Mouse (Mus musculus): ENCODE results near the gene Zfp36. TPM values are rescaled to one million over a fixed set of nuclear protein-coding genes. Genes with fewer than 3 reads are reported as not detected.
A peak's percentile ranks its signal among the peaks of the same experiment; 100 is the strongest.

The Zfp36 gene
- polyA plus RNA-seq, 1 experiment from 2014 or later: 61.5 TPM

- peaks cover 32% of the 10 kb centered on the region for H3K36me3 ChIP-seq (ENCODE audit: control insufficient read depth, insufficient read depth)
- no peaks in the 10 kb centered on the region for H3K4me1 ChIP-seq (replicated peaks; ENCODE audit: control insufficient read depth, insufficient read depth, low read length)
- TF ChIP-seq CTCF (IDR thresholded peaks at IDR 0.05; ENCODE audit: low read depth): peak; percentile 83
- H3K4me2 ChIP-seq (replicated peaks; ENCODE audit: low read depth): peak overlapping the region; percentile 40
- H3K9me3 ChIP-seq (ENCODE audit: control insufficient read depth): no peaks in the 10 kb centered on the region
- H3K9ac ChIP-seq (ENCODE audit: low read depth, low read length): no peak overlapping the region
- H3K4me3 ChIP-seq (ENCODE audit: low read depth, low read length): peak overlapping the region; percentile 76
- peak overlapping the region; percentile 89 for H3K27ac ChIP-seq (ENCODE audit: low read depth, low read length)
- 1% methylated on average over 9 of the region's 9 CpGs for WGBS
- peak; percentile 12 for ATAC-seq
- H3K27me3 ChIP-seq (replicated peaks; ENCODE audit: control insufficient read depth, insufficient read depth, low read length): no peaks in the 10 kb centered on the region
These were observed 6.9 kb downstream of the Zfp36 start for GRCm38 (mm10) chr7:28373131-28373581.

DNA sequence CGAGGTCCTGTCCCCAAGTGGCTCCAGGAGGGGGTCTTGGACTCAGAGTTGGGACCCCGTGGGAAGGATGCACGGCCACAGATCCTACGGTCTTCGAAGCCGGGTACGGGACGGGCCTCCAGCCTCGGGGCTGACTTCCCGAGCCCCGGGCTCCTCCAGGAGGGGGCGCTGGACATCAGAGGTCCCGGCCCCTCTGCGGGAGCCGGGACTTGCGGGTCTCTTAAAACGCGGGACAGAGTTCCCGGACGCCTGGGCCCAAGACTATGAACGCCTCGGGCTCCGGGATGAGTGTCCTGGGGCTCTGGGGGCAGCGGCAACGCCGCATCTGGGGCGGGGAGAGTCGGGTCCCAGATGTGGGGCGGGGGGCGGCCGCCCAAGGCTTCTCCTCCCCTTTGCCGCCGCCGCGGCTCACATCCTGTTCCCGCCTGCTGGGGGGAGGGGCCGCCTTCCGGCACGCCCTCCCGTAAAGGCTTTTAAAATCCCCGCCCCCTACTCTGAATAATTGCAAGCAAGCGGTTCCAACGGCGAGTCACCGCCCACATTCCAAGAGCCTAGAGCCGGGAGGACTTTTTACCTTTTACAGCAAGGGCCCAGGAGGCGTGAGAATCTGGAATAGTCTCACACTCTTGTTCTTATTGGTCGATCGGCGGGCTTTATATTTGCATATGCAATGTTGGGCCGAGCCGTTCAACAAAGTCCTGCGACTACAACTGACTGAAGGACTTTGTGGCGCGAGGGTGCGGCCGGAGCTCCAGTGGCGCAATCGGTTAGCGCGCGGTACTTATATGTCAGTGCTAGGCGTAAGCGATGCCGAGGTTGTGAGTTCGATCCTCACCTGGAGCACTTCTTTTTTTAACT is 7.6 kb downstream of the Zfp36 start, which contains the start of gene Plekhg2:
Plekhg2 (minus strand) TSS at position 349 of the 858 bp plus-strand sequence.
- H3K36me3 ChIP-seq (ENCODE audit: control insufficient read depth, insufficient read depth): peaks cover 32% of the 10 kb centered on the region
- H3K4me2 ChIP-seq (replicated peaks; ENCODE audit: low read depth): peak within 1 kb of the TSS; percentile 96
- peak within 1 kb of the TSS; percentile 76 for H3K4me3 ChIP-seq (ENCODE audit: low read depth, low read length)
- no peaks in the 10 kb centered on the region for H3K27me3 ChIP-seq (replicated peaks; ENCODE audit: control insufficient read depth, insufficient read depth, low read length)
- no peaks in the 10 kb centered on the region for H3K4me1 ChIP-seq (replicated peaks; ENCODE audit: control insufficient read depth, insufficient read depth, low read length)
- peak within 1 kb of the TSS; percentile 87 for H3K9ac ChIP-seq (ENCODE audit: low read depth, low read length)
- ATAC-seq: peak; percentile 82
- peak; percentile 75 for TF ChIP-seq CTCF (IDR thresholded peaks at IDR 0.05; ENCODE audit: low read depth)
- peak within 1 kb of the TSS; percentile 89 for H3K27ac ChIP-seq (ENCODE audit: low read depth, low read length)
- H3K9me3 ChIP-seq (ENCODE audit: control insufficient read depth): no peaks in the 10 kb centered on the region
- WGBS: under 1% methylated on average over 57 of the region's 66 CpGs

DNA sequence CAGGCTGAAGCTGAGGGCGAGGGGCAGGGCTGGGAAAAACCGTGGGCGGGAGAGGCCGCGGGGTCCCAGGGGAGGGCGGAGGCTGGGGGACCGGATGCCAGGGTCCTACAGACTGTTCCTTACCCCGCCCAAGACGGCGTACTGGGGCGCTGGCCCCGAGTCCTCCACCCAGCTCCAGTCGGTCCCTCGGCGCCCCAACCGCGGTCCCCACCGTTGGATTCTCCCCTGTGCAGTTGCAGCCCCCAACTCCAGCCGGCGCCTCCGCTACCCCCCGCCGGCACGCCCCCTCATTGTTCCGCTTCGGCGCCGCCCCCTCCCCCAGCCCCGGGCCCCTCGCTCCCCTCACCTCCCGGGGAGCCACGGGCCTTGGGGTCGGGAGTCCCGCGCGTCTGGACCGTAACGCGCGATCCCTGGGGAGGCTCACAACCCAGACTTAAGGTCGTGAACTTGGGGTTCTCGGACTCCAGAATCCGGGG is 8.5 kb downstream of the Zfp36 start:
- under 1% methylated on average over 41 of the region's 43 CpGs for WGBS
- Histone ChIP-seq H3K36me3 (ENCODE audit: control insufficient read depth, insufficient read depth) (peaks cover 36% of the 10 kb centered on the region), H3K9me3 (ENCODE audit: control insufficient read depth) (no peaks in the 10 kb centered on the region), H3K9ac (ENCODE audit: low read depth, low read length) (peak overlapping the region; percentile 87), H3K27me3 (replicated peaks; ENCODE audit: control insufficient read depth, insufficient read depth, low read length) (no peaks in the 10 kb centered on the region), H3K4me2 (replicated peaks; ENCODE audit: low read depth) (peak overlapping the region; percentile 96), H3K4me3 (ENCODE audit: low read depth, low read length) (peak overlapping the region; percentile 76), H3K27ac (ENCODE audit: low read depth, low read length) (peak overlapping the region; percentile 89), H3K4me1 (replicated peaks; ENCODE audit: control insufficient read depth, insufficient read depth, low read length) (no peaks in the 10 kb centered on the region)
- TF ChIP-seq CTCF (IDR thresholded peaks at IDR 0.05; ENCODE audit: low read depth): no peak
- no peak for ATAC-seq

GRCm38 (mm10) chr7:28370977-28371513 is 9.0 kb downstream of the Zfp36 start:
- Histone ChIP-seq H3K27me3 (replicated peaks; ENCODE audit: control insufficient read depth, insufficient read depth, low read length) (no peaks in the 10 kb centered on the region), H3K36me3 (ENCODE audit: control insufficient read depth, insufficient read depth) (peaks cover 41% of the 10 kb centered on the region), H3K4me1 (replicated peaks; ENCODE audit: control insufficient read depth, insufficient read depth, low read length) (no peaks in the 10 kb centered on the region), H3K4me3 (ENCODE audit: low read depth, low read length) (peak overlapping the region; percentile 76), H3K9ac (ENCODE audit: low read depth, low read length) (peak overlapping the region; percentile 87), H3K27ac (ENCODE audit: low read depth, low read length) (peak overlapping the region; percentile 89), H3K4me2 (replicated peaks; ENCODE audit: low read depth) (peak overlapping the region; percentile 96), H3K9me3 (ENCODE audit: control insufficient read depth) (no peaks in the 10 kb centered on the region)
- TF ChIP-seq CTCF (IDR thresholded peaks at IDR 0.05; ENCODE audit: low read depth): no peak
- 2% methylated on average over 11 of the region's 11 CpGs for WGBS
- no peak for ATAC-seq

DNA sequence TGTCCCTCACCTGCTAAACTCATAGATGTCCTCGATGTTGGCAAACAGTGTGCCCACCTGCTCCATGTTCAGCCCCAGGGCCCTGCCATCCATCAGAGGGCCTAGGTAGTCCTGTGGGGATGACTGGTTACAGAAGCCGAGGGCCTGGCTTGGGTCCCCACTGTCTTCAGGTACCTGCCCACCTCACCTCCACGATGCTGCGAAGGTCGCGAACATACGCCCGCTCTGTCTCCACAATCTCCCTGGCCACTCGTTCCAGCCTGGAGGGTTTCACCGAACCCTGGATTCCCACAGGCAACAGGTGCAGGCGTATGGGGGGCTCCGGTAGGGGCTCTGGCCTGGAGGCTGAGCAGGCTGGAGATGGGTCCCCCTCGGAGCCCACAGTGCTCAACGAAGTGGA is 10.0 kb downstream of the Zfp36 start:
- ATAC-seq: no peak
- H3K9ac ChIP-seq (ENCODE audit: low read depth, low read length): no peak overlapping the region
- H3K4me2 ChIP-seq (replicated peaks; ENCODE audit: low read depth): peak overlapping the region; percentile 96
- no peak for TF ChIP-seq CTCF (IDR thresholded peaks at IDR 0.05; ENCODE audit: low read depth)
- WGBS: 91% methylated on average over 14 of the region's 14 CpGs
- no peaks in the 10 kb centered on the region for H3K27me3 ChIP-seq (replicated peaks; ENCODE audit: control insufficient read depth, insufficient read depth, low read length)
- H3K4me3 ChIP-seq (ENCODE audit: low read depth, low read length): no peak overlapping the region
- H3K4me1 ChIP-seq (replicated peaks; ENCODE audit: control insufficient read depth, insufficient read depth, low read length): no peaks in the 10 kb centered on the region
- H3K9me3 ChIP-seq (ENCODE audit: control insufficient read depth): no peaks in the 10 kb centered on the region
- peaks cover 48% of the 10 kb centered on the region for H3K36me3 ChIP-seq (ENCODE audit: control insufficient read depth, insufficient read depth)
- no peak overlapping the region for H3K27ac ChIP-seq (ENCODE audit: low read depth, low read length)

- H3K4me2 ChIP-seq (replicated peaks; ENCODE audit: low read depth): no peak overlapping the region
- H3K36me3 ChIP-seq (ENCODE audit: control insufficient read depth, insufficient read depth): peaks cover 60% of the 10 kb centered on the region
- ATAC-seq: no peak
- H3K9me3 ChIP-seq (ENCODE audit: control insufficient read depth): no peaks in the 10 kb centered on the region
- H3K9ac ChIP-seq (ENCODE audit: low read depth, low read length): no peak overlapping the region
- no peaks in the 10 kb centered on the region for H3K4me1 ChIP-seq (replicated peaks; ENCODE audit: control insufficient read depth, insufficient read depth, low read length)
- H3K27ac ChIP-seq (ENCODE audit: low read depth, low read length): no peak overlapping the region
- H3K4me3 ChIP-seq (ENCODE audit: low read depth, low read length): no peak overlapping the region
- no peaks in the 10 kb centered on the region for H3K27me3 ChIP-seq (replicated peaks; ENCODE audit: control insufficient read depth, insufficient read depth, low read length)
- whole genome bisulfite sequencing: 95% methylated on average over 16 of the region's 16 CpGs
- no peak for TF ChIP-seq CTCF (IDR thresholded peaks at IDR 0.05; ENCODE audit: low read depth)
These were observed 11.7 kb downstream of the Zfp36 start for GRCm38 (mm10) chr7:28368276-28368920.

Measured in intestine, postnatal 0 days (tissue).